Mouse (Mus musculus) spleen, adult 2 months (tissue): ENCODE results near the gene Snrnp48.

ENCODE experiments used
- CTCF ChIP-seq: fragments of 200-500 bp; IDR thresholded peaks from 2 replicates; pipeline ENCODE4 v1.5.1; 2011; ENCODE audit warnings: mild to moderate bottlenecking, inconsistent platforms; ENCODE audit not compliant: insufficient read depth, insufficient read length, insufficient replicate concordance; ENCODE audit errors: extremely low read depth
- POLR2A ChIP-seq: fragments of 200-500 bp; IDR thresholded peaks from 2 replicates; pipeline ENCODE4 v1.6.1; 2011; ENCODE audit warnings: low read depth, low read length, inconsistent platforms

GRCm38 (mm10) chr13:38170707-38171144, 34.0 kb upstream of the Snrnp48 start:
- TF ChIP-seq CTCF (no peak), POLR2A (no peak)
